Mouse (Mus musculus) midbrain, embryonic 16.5 days (tissue): ENCODE data around the gene Mcm3. TPM values are rescaled to one million over a fixed set of nuclear protein-coding genes. Genes with fewer than 3 reads are reported as not detected.
"Not testable (repeated sequence)": the region's sequence is repeated elsewhere in the genome, so short reads cannot be mapped to it uniquely, and the experiment has no call there.

Experiments used
- ATAC-seq: fragments of 200-750 bp; cut with Nextera tagmentation; 2 replicates; pipeline ENCODE4 v1.8.0; 2017; ENCODE audit warnings: moderate TSS enrichment
- H3K27ac ChIP-seq: fragments of 300-500 bp; sonication (generic); 2 replicates; pipeline ENCODE4 v1.5.1; 2014; ENCODE audit warnings: mild to moderate bottlenecking, low read length, mixed read lengths
- H3K27me3 ChIP-seq: fragments of 300-500 bp; sonication (generic); 2 replicates; pipeline ENCODE4 v1.6.1; 2014; ENCODE audit warnings: low read depth, low read length, mixed read lengths; ENCODE audit not compliant: control insufficient read depth, insufficient read depth
- H3K36me3 ChIP-seq: fragments of 300-500 bp; sonication (generic); 2 replicates; pipeline ENCODE4 v1.6.1; 2014; ENCODE audit warnings: mild to moderate bottlenecking, low read length, moderate library complexity, mixed read lengths; ENCODE audit not compliant: control insufficient read depth, insufficient read depth
- H3K4me1 ChIP-seq: fragments of 300-500 bp; sonication (generic); 2 replicates; pipeline ENCODE4 v1.6.1; 2014; ENCODE audit warnings: mild to moderate bottlenecking, low read length, mixed read lengths; ENCODE audit not compliant: control insufficient read depth, insufficient read depth
- H3K4me2 ChIP-seq: fragments of 300-500 bp; sonication (generic); 2 replicates; pipeline ENCODE4 v1.6.1; 2014; ENCODE audit warnings: mild to moderate bottlenecking, low read length, mixed read lengths
- H3K4me3 ChIP-seq: fragments of 300-500 bp; sonication (generic); 2 replicates; pipeline ENCODE4 v1.5.1; 2014; ENCODE audit warnings: low read depth, mild to moderate bottlenecking, low read length, moderate library complexity, mixed read lengths
- H3K9ac ChIP-seq: fragments of 300-500 bp; sonication (generic); 2 replicates; pipeline ENCODE4 v1.6.1; 2014; ENCODE audit warnings: low read depth, low read length, mixed read lengths
- H3K9me3 ChIP-seq: fragments of 300-500 bp; sonication (generic); replicated peaks from 2 replicates; pipeline ENCODE4 v1.6.1; 2014; ENCODE audit warnings: mild to moderate bottlenecking, low read length, mixed read lengths; ENCODE audit not compliant: control insufficient read depth, poor library complexity, severe bottlenecking
- WGBS: fragments of 180-500 bp; shearing (Covaris S2); extraction: QIAGEN DNeasy Blood & Tissue Kit; methylation state at CpG from one replicate; pipeline ENCODE4 v1.1.7; 2014; 5-methylcytosine and 5-hydroxymethylcytosine counted together
- polyA plus RNA-seq: library from polyadenylated mRNA; unstranded; fragments of >200 nt; fragmentation: Nextera tagmentation; extraction: Ambion mirVana; gene quantifications from 2 replicates; pipeline ENCODE4 v1.2.1, GENCODE M21; 2015

Mcm3 gene
- polyA plus RNA-seq, 1 experiment from 2014 or later, result 12.2 TPM

GRCm38 (mm10) chr1:20790517-20790916, 29.6 kb downstream of the Mcm3 start, which contains the start of gene Il17f:
Gene Il17f, minus strand, starts transcription at chr1:20790617.
- not testable (repeated sequence) for H3K4me1 ChIP-seq, H3K9me3 ChIP-seq, H3K27ac ChIP-seq, H3K36me3 ChIP-seq, H3K9ac ChIP-seq, H3K4me2 ChIP-seq, H3K4me3 ChIP-seq, ATAC-seq, H3K27me3 ChIP-seq
- 83% methylated on average over 1 of the region's 1 CpGs for WGBS

GRCm38 (mm10) chr1:20788419-20788818, 31.7 kb downstream of the Mcm3 start:
- no peaks in the 10 kb centered on the region for H3K27me3 ChIP-seq
- H3K27ac ChIP-seq, result no peak overlapping the region
- ATAC-seq, result no peak
- H3K4me3 ChIP-seq, result no peak overlapping the region
- 35% methylated on average over 10 of the region's 10 CpGs for WGBS
- no peak overlapping the region for H3K4me2 ChIP-seq
- H3K36me3 ChIP-seq, result no peaks in the 10 kb centered on the region
- no peak overlapping the region for H3K9ac ChIP-seq
- H3K9me3 ChIP-seq, result no peaks in the 10 kb centered on the region
- no peaks in the 10 kb centered on the region for H3K4me1 ChIP-seq

- H3K4me3 ChIP-seq, result no peak overlapping the region
- ATAC-seq, result no peak
- WGBS, result 59% methylated on average over 8 of the region's 8 CpGs
- H3K9ac ChIP-seq, result no peak overlapping the region
- no peaks in the 10 kb centered on the region for H3K9me3 ChIP-seq
- H3K27ac ChIP-seq, result no peak overlapping the region
- H3K36me3 ChIP-seq, result no peaks in the 10 kb centered on the region
- no peaks in the 10 kb centered on the region for H3K27me3 ChIP-seq
- no peak overlapping the region for H3K4me2 ChIP-seq
- no peaks in the 10 kb centered on the region for H3K4me1 ChIP-seq
Observed at GRCm38 (mm10) chr1:20787046-20787445, 33.1 kb downstream of the Mcm3 start.

- no peaks in the 10 kb centered on the region for H3K36me3 ChIP-seq
- no peak for ATAC-seq
- 83% methylated on average over 2 of the region's 2 CpGs for WGBS
- H3K4me3 ChIP-seq, result no peak overlapping the region
- no peak overlapping the region for H3K27ac ChIP-seq
- H3K27me3 ChIP-seq, result no peaks in the 10 kb centered on the region
- H3K9me3 ChIP-seq, result no peaks in the 10 kb centered on the region
- H3K4me1 ChIP-seq, result no peaks in the 10 kb centered on the region
- H3K9ac ChIP-seq, result no peak overlapping the region
- H3K4me2 ChIP-seq, result no peak overlapping the region
Observed at GRCm38 (mm10) chr1:20778366-20778765, 41.7 kb downstream of the Mcm3 start.

GRCm38 (mm10) chr1:20774026-20774730, 45.9 kb downstream of the Mcm3 start:
- WGBS, result 84% methylated on average over 4 of the region's 4 CpGs
- not testable (repeated sequence) for H3K27ac ChIP-seq, H3K9ac ChIP-seq, H3K4me2 ChIP-seq, ATAC-seq, H3K4me1 ChIP-seq, H3K27me3 ChIP-seq, H3K36me3 ChIP-seq, H3K4me3 ChIP-seq, H3K9me3 ChIP-seq

GRCm38 (mm10) chr1:20766526-20766925, 53.6 kb downstream of the Mcm3 start:
- H3K36me3 ChIP-seq, result no peaks in the 10 kb centered on the region
- no peak overlapping the region for H3K4me2 ChIP-seq
- ATAC-seq, result no peak
- no peak overlapping the region for H3K4me3 ChIP-seq
- no peaks in the 10 kb centered on the region for H3K9me3 ChIP-seq
- H3K9ac ChIP-seq, result no peak overlapping the region
- H3K27me3 ChIP-seq, result no peaks in the 10 kb centered on the region
- WGBS, result 86% methylated on average over 6 of the region's 6 CpGs
- no peak overlapping the region for H3K27ac ChIP-seq
- H3K4me1 ChIP-seq, result no peaks in the 10 kb centered on the region

- H3K27ac ChIP-seq, result no peak overlapping the region
Observed at GRCm38 (mm10) chr1:20761411-20761810, 58.7 kb downstream of the Mcm3 start.

GRCm38 (mm10) chr1:20760331-20760730, 59.8 kb downstream of the Mcm3 start:
- no peak overlapping the region for H3K9ac ChIP-seq
- H3K27ac ChIP-seq, result no peak overlapping the region
- no peak overlapping the region for H3K4me3 ChIP-seq
- H3K4me1 ChIP-seq, result no peaks in the 10 kb centered on the region
- no peaks in the 10 kb centered on the region for H3K9me3 ChIP-seq
- H3K27me3 ChIP-seq, result no peaks in the 10 kb centered on the region
- no peak overlapping the region for H3K4me2 ChIP-seq
- no peaks in the 10 kb centered on the region for H3K36me3 ChIP-seq
- no peak for ATAC-seq
- 86% methylated on average over 5 of the region's 5 CpGs for WGBS

More at GRCm38 (mm10) chr1:20761411-20761810, 58.7 kb downstream of the Mcm3 start:
- ATAC-seq, result no peak
- 50% methylated on average over 4 of the region's 4 CpGs for WGBS
- Histone ChIP-seq H3K36me3 (no peaks in the 10 kb centered on the region), H3K27me3 (no peaks in the 10 kb centered on the region), H3K9me3 (no peaks in the 10 kb centered on the region), H3K9ac (no peak overlapping the region), H3K4me3 (no peak overlapping the region), H3K4me2 (no peak overlapping the region), H3K4me1 (no peaks in the 10 kb centered on the region)

GRCm38 (mm10) chr1:20759799-20760198, 60.3 kb downstream of the Mcm3 start:
- 91% methylated on average over 10 of the region's 10 CpGs for WGBS
- H3K36me3 ChIP-seq, result no peaks in the 10 kb centered on the region
- no peaks in the 10 kb centered on the region for H3K4me1 ChIP-seq
- H3K4me3 ChIP-seq, result no peak overlapping the region
- H3K9me3 ChIP-seq, result no peaks in the 10 kb centered on the region
- no peak overlapping the region for H3K9ac ChIP-seq
- H3K4me2 ChIP-seq, result no peak overlapping the region
- ATAC-seq, result no peak
- H3K27me3 ChIP-seq, result no peaks in the 10 kb centered on the region
- no peak overlapping the region for H3K27ac ChIP-seq
